Comparison of ENCODE assay signal across 26 mouse cellular contexts in genomic region chr16:8504271-8504670, GRCm38 (mm10). TPM values are rescaled to one million over a fixed set of nuclear protein-coding genes. Genes with fewer than 3 reads are reported as not detected.
DNase-seq lines count a peak whose midpoint lies in the region; ATAC-seq and TF ChIP-seq lines count a peak whose summit lies in the region.
"Had no signal": no experiment of that assay in that cellular context is flagged by ENCODE, and none has a peak within 500 bp of the region (broad histone marks: within the 10 kb centered on the region; RNA-seq: fewer than 3 reads in every experiment).

No protein-coding gene starts in this region.

- H3K9me3 ChIP-seq in lung, embryonic 14.5 days (ENCODE audit: low read depth, low read length), result no peaks in the 10 kb centered on the region
- H3K9me3 ChIP-seq in neural tube, embryonic 15.5 days (replicated peaks), result no peaks in the 10 kb centered on the region
- H3K9me3 ChIP-seq: embryonic facial prominence, embryonic 13.5 days; forebrain, embryonic 12.5 days; heart, embryonic 15.5 days; limb, embryonic 15.5 days; midbrain, embryonic 13.5 days had no signal

- DNase-seq in adrenal gland, postnatal 14 days, result peak; percentile 57
- no peak for DNase-seq in adrenal gland, postnatal 4 days (ENCODE audit: low spot score in 2 of 2)
- DNase-seq in heart, postnatal 4 days, result peak; percentile 31
- DNase-seq in heart, adult 2 months, result no peak
- peak; percentile 70 for DNase-seq in lung, embryonic 14.5 days
- DNase-seq in lung, postnatal 4 days, result no peak
- peak; percentile 18 for DNase-seq in forelimb bud, embryonic 11.5 days (ENCODE audit: low read depth, low spot score)
- DNase-seq: cerebellum, adult 11-12 months; cerebellum, postnatal 25 days; gastrocnemius, postnatal 36 days; kidney, postnatal 25 days; layer of hippocampus, postnatal 36 days; thymus, adult 2 months; thymus, postnatal 4 days had no signal

- intact Hi-C loops in heart, adult 2 months (cut with DNase I), result no loop called here

- no peaks in the 10 kb centered on the region for H3K36me3 ChIP-seq in heart, adult 2 months (ENCODE audit: control insufficient read depth, insufficient read depth, low read length)
- no peaks in the 10 kb centered on the region for H3K36me3 ChIP-seq in lung, embryonic 14.5 days (ENCODE audit: insufficient read depth)
- no peaks in the 10 kb centered on the region for H3K36me3 ChIP-seq in neural tube, embryonic 15.5 days
- H3K36me3 ChIP-seq: embryonic facial prominence, embryonic 13.5 days; forebrain, embryonic 12.5 days; heart, embryonic 15.5 days; limb, embryonic 15.5 days; midbrain, embryonic 13.5 days had no signal

- no peaks in the 10 kb centered on the region for H3K27me3 ChIP-seq in heart, adult 2 months (ENCODE audit: control insufficient read depth, insufficient read depth, low read length)
- H3K27me3 ChIP-seq in lung, embryonic 14.5 days (ENCODE audit: insufficient read depth, low read length), result no peaks in the 10 kb centered on the region
- no peaks in the 10 kb centered on the region for H3K27me3 ChIP-seq in neural tube, embryonic 15.5 days (replicated peaks)
- H3K27me3 ChIP-seq: embryonic facial prominence, embryonic 13.5 days; forebrain, embryonic 12.5 days; heart, embryonic 15.5 days; limb, embryonic 15.5 days; midbrain, embryonic 13.5 days had no signal

- TF ChIP-seq EP300 in heart, adult 2 months (IDR thresholded peaks at IDR 0.05; ENCODE audit: insufficient read depth, low read depth, low read length), result no peak

- no peaks in the 10 kb centered on the region for H3K79me2 ChIP-seq in heart, adult 2 months (replicated peaks; ENCODE audit: control insufficient read depth, insufficient read depth, low read length)

- 17% methylated on average over 2 of the region's 2 CpGs for WGBS in heart, adult 2 months
- 33% methylated on average over 2 of the region's 2 CpGs for WGBS in lung, embryonic 14.5 days
- WGBS in neural tube, embryonic 15.5 days, result 30% methylated on average over 2 of the region's 2 CpGs

- H3K4me2 ChIP-seq in lung, embryonic 14.5 days, result no peak overlapping the region
- H3K4me2 ChIP-seq in neural tube, embryonic 15.5 days, result no peak overlapping the region
- H3K4me2 ChIP-seq: embryonic facial prominence, embryonic 13.5 days; forebrain, embryonic 12.5 days; heart, embryonic 15.5 days; limb, embryonic 15.5 days; midbrain, embryonic 13.5 days had no signal

- no peak for TF ChIP-seq POLR2A in heart, adult 2 months (IDR thresholded peaks at IDR 0.05; ENCODE audit: insufficient read depth, low read depth, low read length)

- no peaks in the 10 kb centered on the region for H3K4me1 ChIP-seq in heart, adult 2 months (ENCODE audit: control insufficient read depth, insufficient read depth, low read length)
- no peaks in the 10 kb centered on the region for H3K4me1 ChIP-seq in lung, embryonic 14.5 days (ENCODE audit: insufficient read depth)
- no peaks in the 10 kb centered on the region for H3K4me1 ChIP-seq in neural tube, embryonic 15.5 days
- H3K4me1 ChIP-seq: embryonic facial prominence, embryonic 13.5 days; forebrain, embryonic 12.5 days; heart, embryonic 15.5 days; limb, embryonic 15.5 days; megakaryocyte, embryonic 14.5 days; midbrain, embryonic 13.5 days had no signal

- no peak overlapping the region for H3K4me3 ChIP-seq in heart, adult 2 months
- H3K4me3 ChIP-seq in lung, embryonic 14.5 days (ENCODE audit: low read depth, low read length), result no peak overlapping the region
- no peak overlapping the region for H3K4me3 ChIP-seq in neural tube, embryonic 15.5 days (replicated peaks)
- H3K4me3 ChIP-seq: embryonic facial prominence, embryonic 13.5 days; erythroblast, embryonic 14.5 days; forebrain, embryonic 12.5 days; heart, embryonic 15.5 days; limb, embryonic 15.5 days; megakaryocyte, embryonic 14.5 days; midbrain, embryonic 13.5 days had no signal

- H3K27ac ChIP-seq in heart, adult 2 months, result no peak overlapping the region
- no peak overlapping the region for H3K27ac ChIP-seq in lung, embryonic 14.5 days (ENCODE audit: low read depth)
- no peak overlapping the region for H3K27ac ChIP-seq in neural tube, embryonic 15.5 days (replicated peaks)
- H3K27ac ChIP-seq: embryonic facial prominence, embryonic 13.5 days; forebrain, embryonic 12.5 days; heart, embryonic 15.5 days; limb, embryonic 15.5 days; liver, embryonic 14.5 days; midbrain, embryonic 13.5 days had no signal

- no peak for TF ChIP-seq CTCF in heart, adult 2 months (IDR thresholded peaks at IDR 0.05)
- TF ChIP-seq CTCF in lung, embryonic 14.5 days (IDR thresholded peaks at IDR 0.05; ENCODE audit: low read depth), result no peak

- no peak for ATAC-seq in lung, embryonic 14.5 days (ENCODE audit: insufficient read depth)
- no peak for ATAC-seq in neural tube, embryonic 15.5 days (ENCODE audit: low FRiP score)
- ATAC-seq: hindbrain, embryonic 16.5 days; intestine, embryonic 16.5 days; midbrain, embryonic 13.5 days had no signal

- no peak overlapping the region for H3K9ac ChIP-seq in heart, adult 2 months (ENCODE audit: low read depth, low read length)
- H3K9ac ChIP-seq in lung, embryonic 14.5 days, result no peak overlapping the region
- H3K9ac ChIP-seq in neural tube, embryonic 15.5 days (replicated peaks), result no peak overlapping the region
- H3K9ac ChIP-seq: embryonic facial prominence, embryonic 13.5 days; forebrain, embryonic 12.5 days; heart, embryonic 15.5 days; limb, embryonic 15.5 days; liver, embryonic 14.5 days; midbrain, embryonic 13.5 days had no signal

RNA-seq across cellular contexts. Expression of gene Abat, which starts 9.0 kb away (rescaled TPM):
- total RNA-seq in adrenal gland, postnatal 14 days (2021), result 27.5 and 49.6 TPM in 2 replicates
- total RNA-seq in adrenal gland, postnatal 4 days (2021), result 10 to 100 TPM; 41.8 TPM
- total RNA-seq in heart, postnatal 4 days (2021), result 1 to 10 TPM; 6.3 to 7.6 TPM
- total RNA-seq in heart, adult 2 months (2021), result 1 to 10 TPM; 5.7 to 6.9 TPM
- 11.5 and 16.6 TPM in 2 replicates for polyA plus RNA-seq in heart, adult 2 months (2012; rRNA removed)
- 15.7 and 16.8 TPM in 2 replicates for polyA plus RNA-seq in lung, embryonic 14.5 days (2014; fragmentation: Nextera tagmentation; extraction: Ambion mirVana)
- polyA plus RNA-seq in neural tube, embryonic 15.5 days (2015; fragmentation: Nextera tagmentation; extraction: Ambion mirVana), result 111 TPM in 2 replicates
- total RNA-seq: monocyte, adult 5-6 weeks had no signal

RNA-seq across cellular contexts. Expression of gene Mettl22, which starts 33.7 kb away (rescaled TPM):
- total RNA-seq in adrenal gland, postnatal 14 days (2021), result 18.8 and 21.0 TPM in 2 replicates
- 10 to 100 TPM; 28.6 to 31.2 TPM for total RNA-seq in adrenal gland, postnatal 4 days (2021)
- 10 to 100 TPM; 30.3 to 34.3 TPM for total RNA-seq in heart, postnatal 4 days (2021)
- 10 to 100 TPM; 29.4 to 35.6 TPM for total RNA-seq in heart, adult 2 months (2021)
- polyA plus RNA-seq in heart, adult 2 months (2012; rRNA removed), result 63.1 and 69.1 TPM in 2 replicates
- 15.3 and 15.9 TPM in 2 replicates for polyA plus RNA-seq in lung, embryonic 14.5 days (2014; fragmentation: Nextera tagmentation; extraction: Ambion mirVana)
- polyA plus RNA-seq in neural tube, embryonic 15.5 days (2015; fragmentation: Nextera tagmentation; extraction: Ambion mirVana), result 45.7 and 54.2 TPM in 2 replicates

Comparison
In these comparisons a context has a peak if more than half of its experiments do, and no peak if none do; other contexts are left out.
1. DNase-seq: peak in adrenal gland, postnatal 14 days (single experiment), heart, postnatal 4 days (single experiment), lung, embryonic 14.5 days (single experiment) and forelimb bud, embryonic 11.5 days (single experiment); none in adrenal gland, postnatal 4 days (0 of 2), heart, adult 2 months (0 of 2) and lung, postnatal 4 days (0 of 2).